Mouse (Mus musculus): ENCODE measurements at regions not wholly inside any gene's neighbourhood (a gene's known extent, or its start where the extent isn't known, plus 50 kb on each side); places are given as distances from the start of the nearest gene placed in this dataset.

DNA sequence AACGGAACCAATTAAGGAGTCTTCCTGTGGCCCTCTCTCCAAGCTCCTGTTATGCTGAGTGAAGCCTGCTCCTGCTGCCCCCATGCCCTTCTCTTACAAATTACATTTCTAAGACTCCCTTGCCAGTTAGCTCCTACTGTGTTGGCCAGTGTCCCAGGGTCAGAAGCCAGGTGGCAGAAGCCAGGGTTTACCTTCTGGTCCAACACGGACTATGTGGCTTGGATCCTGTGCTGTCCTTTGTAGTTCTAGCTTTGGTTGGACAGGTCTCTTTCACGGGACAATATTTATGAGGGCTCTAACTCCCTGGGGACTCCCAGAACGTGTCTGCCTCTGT lies 134.3 kb downstream of the Nufip1 start:
- peak; percentile 20 for DNase-seq

DNA sequence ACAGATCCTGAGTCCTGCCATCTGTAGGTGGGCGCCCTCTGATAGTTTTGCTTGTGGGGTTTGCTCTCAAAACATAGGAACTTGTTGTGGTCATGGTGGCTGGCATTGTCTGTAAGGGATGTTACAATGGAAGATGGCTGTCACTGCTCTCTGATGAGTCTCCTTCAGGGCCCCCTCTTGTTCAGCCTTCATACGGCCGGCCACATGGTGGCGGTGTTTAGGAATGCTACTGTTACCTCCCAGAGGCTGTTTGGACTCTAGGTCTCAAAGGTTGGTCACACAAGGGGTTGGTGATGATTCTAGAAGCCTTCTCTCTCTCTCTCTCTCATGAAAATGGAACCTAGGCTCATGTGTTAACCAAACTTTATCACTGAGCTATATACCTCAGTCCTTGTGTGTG lies 137.0 kb downstream of the Nufip1 start:
- DNase-seq: peak; percentile 39

DNA sequence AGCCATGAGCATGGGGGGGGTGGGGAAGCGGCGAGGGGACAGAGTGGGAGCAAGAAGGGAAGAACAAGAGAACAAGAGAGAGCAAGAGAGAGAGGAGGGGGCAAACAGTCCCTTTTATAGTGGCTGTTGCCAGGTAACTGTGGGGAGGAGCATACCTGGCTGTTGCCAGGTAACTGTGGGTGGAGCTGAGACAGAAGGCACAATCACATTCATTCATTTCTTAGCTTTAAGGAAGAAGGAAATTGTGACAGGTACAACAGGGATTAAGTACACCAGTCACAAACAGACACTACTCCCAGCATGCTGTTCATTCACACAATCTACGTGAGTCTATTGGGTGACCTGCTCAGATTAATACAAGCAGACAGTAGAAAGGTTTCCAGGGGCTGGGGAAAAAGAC lies 143.2 kb downstream of the Nufip1 start:
- no peak for DNase-seq

DNA sequence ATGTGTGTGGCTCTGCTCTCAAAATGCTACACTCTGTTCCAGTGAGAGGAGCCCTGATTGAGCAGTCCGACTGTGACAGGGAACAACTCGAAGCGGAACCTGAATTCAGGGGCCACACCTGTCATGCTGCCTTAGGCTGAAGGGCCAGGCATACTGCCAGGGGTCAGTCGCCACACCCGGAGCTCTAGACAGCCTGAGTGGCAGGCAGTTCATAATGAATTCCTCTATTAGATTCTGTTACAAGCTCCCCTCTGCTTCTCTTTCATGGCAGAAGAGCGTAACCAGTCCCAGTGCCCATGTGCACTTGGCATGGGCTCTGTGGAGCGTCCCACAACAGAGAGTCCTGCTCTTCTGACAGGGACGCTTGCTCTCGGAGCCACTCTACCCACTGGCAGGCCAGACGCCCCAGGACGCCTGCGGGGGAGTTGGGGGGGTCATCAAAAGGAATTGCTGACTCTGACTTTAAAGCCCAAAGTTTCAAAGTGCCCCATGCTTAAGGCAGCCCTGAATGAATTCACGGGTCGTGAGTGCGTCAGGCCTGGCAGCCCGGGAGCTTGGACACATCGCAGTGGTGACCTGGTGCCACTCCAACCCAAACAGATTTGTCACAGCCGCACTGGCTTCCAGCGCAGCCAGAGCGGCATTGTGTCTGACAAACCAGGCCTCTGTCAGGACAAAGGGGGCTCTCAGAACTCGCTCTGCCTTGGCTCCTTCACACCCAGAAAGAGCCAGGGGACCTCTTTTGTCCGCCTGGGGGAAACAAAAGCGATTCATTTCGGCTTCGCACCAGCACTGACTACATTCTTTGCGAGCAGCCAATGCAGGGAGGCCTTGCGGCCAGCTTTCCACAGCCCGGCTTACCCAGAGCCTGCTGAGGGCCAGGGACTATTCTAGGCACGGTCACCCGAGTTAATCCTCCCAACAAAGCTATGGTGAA lies 144.1 kb downstream of the Nufip1 start:
- no peak for DNase-seq

DNA sequence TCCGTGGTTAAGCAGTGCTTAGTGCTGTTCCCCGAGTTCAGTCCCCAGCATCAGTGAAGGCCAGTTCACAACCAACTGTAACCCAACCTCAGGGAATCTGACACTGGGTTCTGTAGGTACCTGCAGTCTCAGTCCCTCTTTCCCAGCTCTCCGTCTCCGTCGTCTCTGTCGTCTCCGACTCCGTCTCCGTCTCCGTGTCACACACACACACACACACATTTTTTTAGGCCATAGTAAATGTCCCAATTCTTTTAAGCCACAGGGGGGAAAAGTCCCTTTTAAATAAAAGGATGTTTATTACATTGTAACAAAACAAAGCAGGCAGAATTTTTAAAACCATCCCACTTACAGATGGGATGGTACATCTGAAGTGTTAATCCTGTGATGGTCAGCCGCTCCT lies 145.3 kb downstream of the Nufip1 start:
- DNase-seq: no peak

DNA sequence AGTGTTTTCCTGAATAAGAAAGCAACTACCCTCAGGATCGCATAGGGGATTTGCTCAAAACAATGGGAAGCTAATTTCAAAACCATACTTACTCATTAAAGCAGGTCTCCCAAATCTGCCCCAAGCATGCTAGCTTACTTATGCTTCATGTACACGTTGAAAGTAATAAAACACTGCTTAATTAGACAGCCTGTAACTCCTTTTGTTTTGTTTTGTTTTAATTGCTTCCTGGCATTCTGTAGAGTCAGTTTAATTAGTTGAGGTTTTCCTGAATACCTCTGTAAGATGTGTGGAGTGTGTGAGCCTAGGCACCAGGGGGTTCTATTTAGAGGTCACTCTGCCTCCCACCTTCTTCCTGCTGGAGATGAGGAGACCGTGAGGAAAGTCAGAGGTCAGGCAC lies 147.9 kb downstream of the Nufip1 start:
- no peak for DNase-seq

DNA sequence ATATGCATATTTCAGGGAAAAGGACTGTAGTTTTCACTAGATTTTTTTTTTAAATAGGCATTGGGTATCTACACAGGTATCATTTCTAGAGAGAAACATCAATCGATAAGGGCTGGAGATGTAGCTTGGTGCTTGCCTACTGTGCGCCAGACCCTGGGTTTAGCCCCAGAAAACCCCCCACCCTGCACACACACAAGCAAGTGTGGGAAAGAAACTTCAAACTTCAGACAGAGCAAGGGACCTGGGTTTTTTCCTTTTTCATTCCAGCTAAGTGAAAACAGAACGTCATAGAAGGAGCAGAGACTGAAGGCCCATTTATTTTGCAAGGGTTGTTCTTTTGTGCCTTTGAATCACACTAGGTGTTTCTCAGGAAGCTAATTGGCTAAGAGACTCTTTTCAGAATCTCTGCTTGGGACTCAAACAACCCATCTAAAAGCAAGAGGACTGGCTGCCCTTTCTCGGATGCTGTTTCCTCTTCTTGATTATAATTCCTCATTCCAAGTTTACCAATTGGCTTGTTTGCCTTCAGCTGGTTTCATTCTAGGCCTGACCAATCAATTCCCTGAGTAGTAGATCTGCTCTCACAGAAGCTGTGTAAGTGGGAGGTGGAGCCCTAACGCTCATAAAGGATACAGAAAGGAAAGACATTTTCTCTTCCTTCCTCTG lies 150.1 kb downstream of the Nufip1 start:
- no peak for DNase-seq

DNA sequence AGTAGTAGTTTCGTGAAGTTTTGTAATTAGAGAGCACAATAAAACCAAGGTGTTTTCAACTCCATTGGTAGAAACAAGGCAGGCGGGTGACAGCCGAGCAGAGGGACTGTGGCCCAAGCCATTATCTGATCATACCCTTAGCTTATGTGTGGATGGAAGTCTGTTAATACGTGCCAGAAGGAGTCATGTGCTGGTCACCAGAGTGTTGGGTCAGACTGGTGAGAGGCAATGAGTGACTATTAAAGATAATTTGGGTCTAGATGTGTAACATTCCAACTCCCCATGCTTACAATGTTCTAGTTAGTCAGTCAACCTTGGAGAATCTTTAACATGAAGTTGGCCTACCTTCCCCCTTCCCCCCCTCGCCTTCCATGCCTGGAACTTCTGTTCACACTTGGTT lies 151.1 kb upstream of the Tsc22d1 start:
- no peak for DNase-seq

DNA sequence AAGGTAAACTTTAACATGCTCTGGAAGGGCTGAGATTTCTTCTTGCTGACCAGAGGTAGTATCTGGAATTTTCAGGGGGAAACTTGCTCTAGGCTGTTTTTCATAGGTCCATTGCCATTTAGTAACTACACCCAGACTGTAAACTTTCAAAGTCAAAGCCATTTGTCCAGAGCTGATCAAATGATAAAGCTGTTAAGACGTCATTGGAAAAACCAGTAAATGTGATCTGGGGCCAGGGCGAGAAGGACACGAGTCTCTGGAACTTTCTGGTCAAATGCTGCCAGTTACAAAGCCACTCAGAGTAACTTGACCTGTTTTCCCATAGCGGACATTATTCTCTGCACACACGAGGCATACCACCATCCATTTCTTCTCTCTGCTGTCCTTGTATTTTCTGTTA lies 148.9 kb upstream of the Tsc22d1 start:
- DNase-seq: no peak

DNA sequence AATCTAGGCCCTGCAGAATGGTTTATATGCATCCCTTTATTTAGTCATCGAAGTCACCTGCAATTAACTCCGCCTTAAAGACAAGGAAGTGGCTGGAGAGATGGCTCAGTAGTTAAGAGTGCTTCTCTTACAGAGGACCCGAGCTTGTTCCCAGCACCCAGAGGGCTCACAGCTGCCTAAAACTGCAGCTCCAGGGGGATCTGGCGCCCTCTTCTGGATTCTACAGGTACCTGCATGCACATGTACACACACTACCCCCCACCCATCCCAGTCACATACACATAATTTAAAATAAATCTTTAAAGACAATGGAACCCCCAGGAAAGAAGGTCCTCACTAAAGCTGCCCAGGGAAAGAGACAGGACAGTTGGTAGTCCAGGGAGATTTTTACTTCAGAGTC lies 148.5 kb upstream of the Tsc22d1 start:
- no peak for DNase-seq

DNA sequence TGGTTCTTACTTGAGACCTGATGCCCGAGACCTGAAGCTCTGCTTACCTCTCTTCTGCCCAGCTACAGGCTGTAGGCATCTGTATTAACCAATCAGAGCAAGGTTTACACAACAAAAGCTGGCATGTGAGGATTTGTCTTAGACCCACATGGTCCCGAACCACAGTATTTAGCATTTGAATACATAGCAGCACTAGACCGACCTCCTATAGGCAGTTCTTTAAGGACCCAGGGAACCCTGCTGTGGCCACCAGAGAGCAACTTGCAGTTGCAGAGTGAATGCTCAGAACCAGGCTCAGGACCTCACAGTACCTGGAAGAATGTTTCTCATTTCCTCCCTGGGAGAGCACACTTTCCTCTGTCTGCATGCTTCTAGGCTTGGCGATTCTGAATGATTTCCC lies 147.7 kb upstream of the Tsc22d1 start:
- DNase-seq: no peak

DNA sequence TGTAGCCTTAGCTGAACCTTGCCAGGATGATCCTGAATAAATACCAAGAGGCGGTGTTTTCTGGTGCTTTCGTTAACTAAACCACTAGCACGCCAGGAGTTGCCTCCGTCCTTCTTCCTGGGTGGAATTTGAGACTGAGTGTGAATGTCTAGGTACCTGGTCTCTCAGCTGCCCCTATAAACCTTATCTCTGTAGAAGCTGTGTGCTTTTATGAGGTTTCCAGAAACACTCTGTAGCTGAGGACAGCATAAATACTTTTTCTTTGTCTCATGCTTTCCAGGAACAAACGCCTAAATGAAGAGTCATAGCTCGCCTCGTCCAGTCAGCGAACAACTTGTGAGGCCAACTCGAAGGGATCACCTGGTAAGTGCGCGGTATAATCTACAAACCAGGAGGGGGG lies 143.6 kb upstream of the Tsc22d1 start:
- DNase-seq: no peak

DNA sequence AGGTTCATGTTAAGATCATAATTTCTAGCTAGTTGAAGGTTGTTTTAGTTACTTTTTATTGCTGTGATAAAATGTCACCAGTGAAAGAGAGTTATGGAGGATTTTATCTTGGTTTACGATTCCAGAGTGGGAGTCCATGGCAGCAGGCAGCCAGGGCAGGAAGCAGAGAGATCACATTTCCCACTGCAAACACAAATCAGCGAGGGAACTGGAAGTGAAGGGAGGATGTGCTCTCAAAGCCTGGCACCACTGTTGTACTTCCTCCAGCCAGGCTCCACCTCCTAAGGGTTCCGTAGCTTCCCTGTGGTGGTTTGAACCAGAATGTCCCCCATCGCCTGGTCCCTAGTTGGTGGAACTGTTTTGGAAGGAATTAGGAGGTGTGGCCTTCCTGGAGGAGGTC lies 141.9 kb upstream of the Tsc22d1 start:
- DNase-seq: no peak

DNA sequence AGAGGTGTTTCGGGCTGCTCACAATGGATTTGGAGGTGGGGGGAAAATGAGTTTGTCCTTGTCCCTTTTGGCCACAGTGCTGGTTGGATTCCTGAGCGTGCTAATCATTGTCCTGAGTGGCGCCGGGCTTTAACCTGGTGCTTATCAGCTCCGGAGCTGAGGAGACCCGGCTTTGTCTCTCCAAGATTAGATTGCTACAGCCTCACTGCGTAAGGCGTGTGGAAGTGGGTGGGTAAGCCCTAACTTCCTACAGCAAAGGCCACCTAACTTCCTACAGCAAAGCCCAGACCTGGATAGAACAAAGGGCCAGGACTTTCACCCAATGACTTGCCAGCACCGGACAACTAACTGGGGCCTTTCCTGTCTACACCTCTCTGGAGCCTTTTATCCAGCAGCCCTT lies 138.1 kb upstream of the Tsc22d1 start:
- no peak for DNase-seq

DNA sequence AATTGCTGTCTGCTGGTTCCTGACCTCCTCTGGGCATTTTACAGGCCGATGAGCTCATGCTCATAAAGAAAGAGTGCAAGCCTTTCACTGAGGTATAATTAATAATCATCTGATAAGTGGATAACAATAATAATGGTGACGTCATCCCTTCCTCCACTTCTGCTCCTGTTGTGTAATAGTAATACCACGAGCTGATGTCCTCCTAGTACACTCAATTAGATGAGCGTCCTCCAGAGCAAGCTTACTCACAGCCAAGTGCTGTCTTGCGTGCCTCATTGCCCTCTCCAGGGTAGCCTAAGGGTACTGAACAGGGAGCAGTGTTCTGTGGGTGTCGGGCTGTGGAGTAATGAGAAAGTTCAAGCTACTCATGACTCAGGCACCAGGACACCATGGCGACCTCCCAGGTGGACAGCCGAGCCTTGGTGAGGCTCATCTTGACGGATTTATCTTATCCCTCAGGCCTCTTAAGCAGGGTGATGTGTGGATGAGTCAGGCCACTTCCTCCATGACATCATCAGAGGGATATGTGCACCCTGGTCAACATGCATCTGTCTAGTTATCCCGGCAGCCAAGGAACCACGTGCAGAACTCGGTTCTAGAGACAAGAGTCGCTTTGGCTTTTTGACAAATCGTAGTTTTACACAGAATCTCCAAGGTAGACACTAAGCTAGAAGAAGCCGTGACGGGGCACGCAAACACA lies 135.9 kb upstream of the Tsc22d1 start:
- peak; percentile 14 for DNase-seq

DNA sequence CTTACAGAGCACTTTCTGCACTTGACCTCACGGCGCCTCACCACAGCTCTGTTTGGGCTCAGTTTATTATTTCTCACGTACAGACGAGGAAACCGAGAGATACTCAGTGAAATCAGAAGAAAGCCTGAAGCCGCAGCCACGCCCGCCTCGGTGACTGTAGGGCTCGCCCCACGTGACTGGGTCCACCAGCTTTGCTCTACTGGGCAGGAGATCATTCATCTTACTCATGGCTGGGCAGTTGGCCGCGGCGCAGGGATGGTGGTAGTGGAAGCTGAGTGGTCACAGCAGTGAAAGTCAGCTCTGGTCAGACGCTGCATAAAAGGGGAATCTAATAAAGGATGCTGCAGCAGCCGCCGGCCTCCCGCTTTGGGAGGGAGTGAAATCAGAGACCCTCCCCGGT lies 135.2 kb upstream of the Tsc22d1 start:
- DNase-seq: no peak

DNA sequence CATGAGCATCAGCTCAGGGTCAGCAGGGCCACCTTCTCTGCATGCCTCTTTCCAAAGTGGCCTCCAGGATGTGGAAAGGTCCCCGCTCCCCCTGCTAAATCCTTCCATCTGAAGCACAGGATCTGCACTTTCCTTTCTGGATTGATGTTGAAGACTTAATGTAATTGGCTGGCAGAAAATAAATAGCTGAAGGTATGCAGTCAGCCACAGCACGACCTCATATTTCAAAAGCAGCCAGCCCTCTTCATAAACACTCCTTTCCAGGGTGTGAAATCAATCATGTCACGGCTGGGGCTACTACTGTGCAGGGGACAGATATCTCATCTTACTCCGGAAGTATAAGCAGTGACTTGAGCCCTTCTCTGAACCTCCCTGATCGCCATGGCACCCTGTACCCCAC lies 132.9 kb upstream of the Tsc22d1 start:
- DNase-seq: no peak

DNA sequence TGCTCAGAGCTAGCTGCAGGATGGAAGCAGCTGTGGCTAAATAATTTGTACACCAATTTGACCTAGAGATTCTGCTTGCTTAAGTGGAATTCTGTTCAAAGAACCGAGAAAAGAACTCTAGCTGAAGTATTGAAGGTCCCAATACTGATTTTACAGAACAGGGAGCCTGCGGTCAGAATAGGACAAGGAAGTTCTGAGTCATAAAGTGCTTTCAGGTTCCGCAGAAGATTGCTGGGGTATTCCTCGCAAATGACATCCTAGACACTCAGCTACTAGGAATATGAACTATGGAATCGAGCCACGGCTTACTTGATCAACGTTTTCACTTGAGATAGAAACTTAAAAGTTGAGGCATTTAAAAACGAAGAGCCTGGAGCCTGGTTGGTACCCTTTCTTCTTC lies 127.0 kb upstream of the Tsc22d1 start:
- DNase-seq: no peak

DNA sequence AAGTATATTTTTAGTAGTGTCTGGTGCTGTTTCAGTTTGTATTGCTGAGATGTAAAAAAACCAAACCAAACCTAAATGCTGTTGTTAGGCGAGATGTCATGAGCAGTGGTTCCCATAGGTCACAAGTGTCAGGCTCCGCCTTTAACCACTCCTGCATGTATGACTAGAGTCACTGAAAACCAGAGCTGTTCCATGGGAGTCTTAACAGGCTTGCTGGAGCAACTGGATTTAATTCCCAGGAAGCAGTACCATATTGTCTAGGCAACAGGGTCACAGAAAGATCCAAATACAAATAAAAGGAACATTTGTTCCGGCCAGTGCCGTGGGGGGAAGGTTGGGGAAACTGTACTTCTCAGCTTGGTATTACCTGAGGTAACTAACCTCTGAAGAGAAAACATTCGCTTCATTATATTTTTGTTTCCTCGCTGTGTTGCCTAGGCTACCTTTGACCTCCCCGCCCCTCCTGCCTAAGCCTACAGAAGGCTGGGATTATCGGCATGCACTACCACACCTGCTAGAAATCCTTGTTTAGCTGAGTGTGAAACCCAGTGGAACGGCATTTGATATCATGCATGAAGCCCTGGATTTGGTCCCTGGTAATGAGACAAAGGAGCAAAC lies 124.3 kb upstream of the Tsc22d1 start:
- no peak for DNase-seq

DNA sequence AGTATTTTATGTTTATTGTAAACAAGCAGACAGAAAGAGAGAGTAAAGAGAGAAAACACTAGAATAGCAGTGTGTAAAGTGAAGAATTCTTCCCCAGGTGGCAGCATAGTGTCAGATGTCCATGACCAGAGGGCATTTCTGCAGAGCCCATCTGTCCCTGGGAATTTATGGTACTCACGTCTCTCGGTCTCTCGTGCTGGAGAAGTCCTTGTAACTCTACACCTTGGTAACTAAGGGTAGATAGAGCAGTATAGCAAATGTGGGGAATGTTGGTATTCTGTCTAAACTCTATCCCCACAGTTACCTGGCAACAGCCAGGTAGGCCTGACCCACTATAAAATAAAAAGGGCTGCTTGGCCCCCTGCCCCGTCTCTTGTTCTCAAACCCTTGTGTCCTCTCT lies 122.5 kb upstream of the Tsc22d1 start:
- no peak for DNase-seq

DNA sequence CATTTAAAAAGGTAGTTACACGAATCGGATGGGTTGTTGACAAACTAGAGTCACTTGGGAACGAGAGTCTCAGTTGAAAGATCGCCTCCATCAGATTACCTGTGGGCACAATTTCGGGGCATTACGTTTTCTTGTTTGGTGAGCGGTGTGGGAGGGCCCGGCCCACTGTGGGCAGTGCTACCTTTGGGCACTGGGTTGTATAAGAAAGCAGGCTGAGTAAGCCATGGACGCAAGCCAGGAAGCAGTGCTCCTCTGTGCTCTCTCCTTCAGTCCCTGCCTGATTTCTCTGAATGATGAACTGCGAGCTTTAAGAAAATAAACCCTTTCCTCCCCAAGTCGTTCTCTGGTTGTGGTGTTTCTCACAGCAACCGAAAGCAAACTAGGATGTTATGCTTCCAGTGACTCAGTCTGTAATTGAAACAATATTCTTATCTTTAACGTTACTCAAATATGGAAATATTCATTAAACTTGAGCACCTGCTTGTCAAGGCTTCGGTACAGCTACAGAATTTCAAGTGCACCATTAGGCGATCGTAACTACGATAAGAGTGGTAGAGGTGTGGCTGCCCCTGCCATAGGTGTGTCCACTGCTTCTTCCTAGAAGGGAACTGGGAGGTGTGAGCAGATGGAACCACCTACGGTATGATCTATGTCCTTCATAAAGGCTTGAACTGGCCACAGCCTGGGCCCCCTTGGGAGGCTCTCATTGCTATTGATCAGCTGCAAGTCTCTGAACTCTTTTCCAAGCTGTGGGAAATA lies 119.2 kb upstream of the Tsc22d1 start:
- no peak for DNase-seq

DNA sequence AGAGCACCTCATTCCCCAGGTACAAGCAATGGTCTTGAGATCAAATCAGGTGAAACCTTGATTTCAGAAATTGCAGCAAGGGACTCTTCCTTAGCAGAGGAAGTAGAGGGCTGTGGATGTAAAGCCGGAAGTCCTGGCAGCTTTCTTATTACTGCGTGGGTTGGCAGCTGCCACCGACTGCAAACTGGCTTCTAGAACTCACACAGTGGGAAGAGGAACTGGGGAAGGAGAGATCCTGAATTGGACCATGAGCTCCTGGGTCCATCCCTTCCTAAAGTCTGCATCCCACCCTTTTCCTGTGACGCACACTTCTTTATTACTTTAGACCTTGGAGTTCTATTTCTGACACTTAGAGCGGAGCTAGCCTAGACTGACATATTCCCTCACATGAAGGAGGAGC lies 116.9 kb upstream of the Tsc22d1 start:
- no peak for DNase-seq
